Mouse (Mus musculus) c-Kit-positive CD71-positive TER-119-positive erythroid progenitor cells, embryonic 14.5 days (primary cell): ENCODE data around the gene Nsun2.

Experiments
- DNase-seq: peaks from one replicate; pipeline ENCODE4 v3.0.0-alpha.2; 2013; ENCODE audit warnings: low spot score

Gene Nsun2

GRCm38 (mm10) chr13:69524158-69524530 lies 9.4 kb upstream of the Nsun2 start:
- no peak for DNase-seq

GRCm38 (mm10) chr13:69525867-69526266 lies 7.7 kb upstream of the Nsun2 start:
- no peak for DNase-seq

GRCm38 (mm10) chr13:69528531-69528930 lies 5.0 kb upstream of the Nsun2 start:
- DNase-seq = no peak

DNA sequence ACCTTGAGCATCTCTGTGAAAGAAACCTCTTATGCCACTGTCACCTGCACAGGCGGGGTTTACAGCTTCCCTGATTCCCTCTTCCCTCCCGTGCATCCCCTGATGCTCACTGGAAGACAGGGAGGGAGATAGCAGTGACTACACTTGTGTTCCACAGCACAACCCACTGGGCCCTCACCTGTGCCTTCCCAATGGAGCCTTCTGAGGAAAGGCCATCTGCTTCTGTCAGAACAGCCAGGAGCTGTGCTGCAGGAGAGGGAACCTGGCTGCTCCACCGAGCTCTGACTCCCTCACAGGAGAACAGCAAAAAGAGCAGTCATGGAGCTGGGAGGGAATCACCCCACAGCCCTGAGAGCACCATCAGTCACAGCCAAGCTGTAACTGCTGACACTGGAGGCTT lies 3.4 kb upstream of the Nsun2 start:
- no peak for DNase-seq

GRCm38 (mm10) chr13:69530951-69531350 lies 2.6 kb upstream of the Nsun2 start:
- no peak for DNase-seq

GRCm38 (mm10) chr13:69531431-69531830 lies 2.1 kb upstream of the Nsun2 start:
- DNase-seq = no peak

- no peak for DNase-seq
Measured at GRCm38 (mm10) chr13:69532101-69532892, 1.2 kb upstream of the Nsun2 start.

- DNase-seq = no peak
Measured at GRCm38 (mm10) chr13:69532893-69533404, 597 bp upstream of the Nsun2 start.

GRCm38 (mm10) chr13:69534334-69534653 lies 748 bp downstream of the Nsun2 start, which contains the start of gene Tent4a:
Tent4a (minus strand) TSS chr13:69534617.
- DNase-seq = no peak

DNA sequence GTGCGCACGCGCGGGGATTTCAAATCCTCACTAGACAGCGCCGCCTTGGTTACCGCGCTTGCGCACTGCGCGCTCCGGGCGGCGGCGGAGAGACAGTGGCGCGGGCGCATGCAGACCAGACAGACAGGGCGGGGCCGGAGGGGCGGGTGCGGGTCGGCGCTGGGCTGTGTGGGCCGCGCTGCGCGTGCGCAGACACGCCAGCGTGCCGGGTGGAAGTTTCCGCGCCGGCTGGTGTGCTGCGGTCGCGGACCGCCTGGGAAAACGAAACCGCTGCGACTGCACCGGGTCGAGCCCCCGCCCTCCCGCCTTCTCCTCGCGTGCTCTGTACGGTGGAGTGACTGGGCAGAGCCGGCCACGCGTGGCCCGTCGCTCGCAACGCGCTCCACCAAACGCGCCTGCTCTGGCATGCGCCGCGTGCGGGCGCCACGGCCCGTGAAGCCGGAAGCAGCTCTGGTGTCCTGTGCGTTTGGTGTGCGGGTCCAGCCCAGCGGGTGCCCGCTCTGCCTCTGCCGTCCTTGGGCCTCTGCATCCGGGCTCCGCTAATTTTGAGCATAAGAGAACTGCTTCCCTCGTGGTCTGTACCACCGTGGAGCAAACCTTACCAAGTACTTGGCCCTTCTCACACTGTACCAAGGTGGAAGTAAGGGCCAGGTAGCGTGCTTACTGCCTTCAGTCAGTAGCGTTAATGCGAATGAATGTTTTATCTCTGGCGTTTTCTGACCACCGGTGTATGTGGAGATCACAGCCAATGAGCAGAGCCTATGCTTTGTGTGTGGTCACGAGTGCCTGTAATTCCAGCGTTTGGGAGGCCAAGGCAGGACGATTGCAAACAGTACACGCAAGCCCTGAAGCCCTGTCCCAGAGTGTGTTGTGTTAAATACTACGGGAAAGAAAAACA lies 1.4 kb downstream of the Nsun2 start:
- DNase-seq = peak; percentile 95

DNA sequence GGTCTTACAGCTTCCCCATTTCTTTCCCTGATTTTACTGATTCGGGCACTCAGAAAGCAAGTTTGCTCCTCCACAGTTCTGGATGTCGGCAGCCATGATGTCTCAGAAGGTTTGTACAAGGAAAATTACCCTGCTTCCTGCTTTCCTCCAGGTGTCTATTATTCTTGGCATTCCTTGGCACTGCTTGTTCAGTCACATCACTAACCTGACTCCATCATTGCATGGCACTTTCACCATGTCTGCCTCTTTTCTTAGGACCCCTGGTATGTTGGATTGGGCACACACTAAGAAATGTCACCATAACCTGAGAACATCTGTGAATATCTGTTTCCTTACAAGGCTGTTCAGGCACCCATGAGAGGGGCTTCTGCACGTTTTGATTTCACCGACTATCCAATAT lies 2.5 kb downstream of the Nsun2 start:
- DNase-seq = no peak

DNA sequence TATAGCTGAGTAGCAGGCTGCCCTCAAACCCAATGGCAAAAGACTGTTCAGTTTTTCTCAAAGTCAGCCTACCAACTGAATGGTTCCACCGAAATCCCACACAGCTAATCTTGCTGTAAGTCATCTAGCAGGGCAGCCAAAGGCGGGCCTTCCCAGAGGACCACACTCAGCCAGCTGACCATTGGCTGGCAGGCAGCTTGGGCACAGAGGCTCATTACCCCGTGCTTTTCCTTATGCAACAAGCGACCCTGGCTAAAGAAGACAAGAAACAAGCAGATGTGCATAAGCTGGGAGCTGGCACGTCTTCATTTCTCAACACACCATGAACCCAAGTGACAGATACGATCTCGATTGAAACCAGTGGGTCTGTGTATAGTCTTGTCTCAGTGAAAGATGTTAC lies 3.8 kb downstream of the Nsun2 start:
- no peak for DNase-seq

DNA sequence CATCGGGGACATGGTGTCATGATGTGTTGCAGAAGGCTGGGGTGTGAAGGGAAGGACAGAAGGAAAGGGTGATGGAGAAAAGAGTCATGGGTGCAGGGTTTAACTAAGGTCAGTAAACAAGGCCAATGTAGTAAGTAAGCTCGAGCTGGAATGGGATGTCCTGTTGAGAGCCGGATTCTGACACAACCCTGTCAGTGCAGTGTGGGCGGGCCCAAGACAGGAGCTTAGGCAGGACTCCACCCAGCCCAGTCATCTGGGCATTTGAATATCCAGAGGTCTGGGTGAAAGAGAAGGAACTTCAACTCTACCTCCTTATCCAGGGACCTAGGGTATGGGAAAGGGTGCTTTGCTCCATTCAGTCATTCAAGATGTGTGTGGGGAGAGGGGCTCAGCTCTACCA lies 4.8 kb downstream of the Nsun2 start:
- no peak for DNase-seq

GRCm38 (mm10) chr13:69541209-69541608 lies 7.7 kb downstream of the Nsun2 start:
- DNase-seq = no peak

- no peak for DNase-seq
Measured at GRCm38 (mm10) chr13:69541776-69542175, 8.2 kb downstream of the Nsun2 start.

DNA sequence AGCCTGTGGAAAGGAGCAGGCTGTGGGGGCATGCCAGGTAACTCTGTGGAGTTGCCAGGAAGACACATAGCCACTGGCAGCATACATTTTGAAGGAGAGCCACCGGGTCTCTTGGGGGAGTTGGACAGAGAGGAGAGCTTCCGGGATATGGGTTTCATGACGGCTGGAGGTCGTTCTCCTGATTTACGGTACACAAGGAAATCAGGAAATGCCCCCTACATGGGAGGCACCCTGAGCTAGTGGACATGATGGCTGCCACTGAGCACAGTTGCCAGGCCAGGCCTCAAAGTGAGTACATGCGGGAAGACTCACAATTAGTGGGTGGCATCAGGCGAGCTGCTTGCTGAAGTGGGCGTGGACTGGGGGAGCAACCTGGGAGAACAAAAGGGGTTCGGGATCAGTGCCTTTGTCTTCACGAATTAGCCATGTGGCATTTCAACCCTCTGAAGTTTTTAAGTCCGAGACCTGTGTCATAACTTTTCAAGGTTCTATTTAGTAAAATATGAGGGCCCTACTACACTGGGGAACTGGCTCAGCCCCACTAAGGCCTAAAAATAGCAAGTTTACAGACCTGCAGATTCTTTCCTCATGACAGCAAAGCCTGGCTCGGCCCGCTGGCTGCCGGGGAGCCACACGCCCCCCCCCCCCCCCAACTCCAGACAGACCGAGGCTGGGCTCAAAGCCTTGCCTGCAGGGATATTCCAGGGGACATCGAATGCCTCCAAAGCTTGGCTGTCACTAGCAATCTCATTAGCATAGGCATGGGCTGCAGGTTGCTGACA lies 9.2 kb downstream of the Nsun2 start:
- DNase-seq = no peak

- no peak for DNase-seq
Measured at GRCm38 (mm10) chr13:69543595-69543994, 10.0 kb downstream of the Nsun2 start.

DNA sequence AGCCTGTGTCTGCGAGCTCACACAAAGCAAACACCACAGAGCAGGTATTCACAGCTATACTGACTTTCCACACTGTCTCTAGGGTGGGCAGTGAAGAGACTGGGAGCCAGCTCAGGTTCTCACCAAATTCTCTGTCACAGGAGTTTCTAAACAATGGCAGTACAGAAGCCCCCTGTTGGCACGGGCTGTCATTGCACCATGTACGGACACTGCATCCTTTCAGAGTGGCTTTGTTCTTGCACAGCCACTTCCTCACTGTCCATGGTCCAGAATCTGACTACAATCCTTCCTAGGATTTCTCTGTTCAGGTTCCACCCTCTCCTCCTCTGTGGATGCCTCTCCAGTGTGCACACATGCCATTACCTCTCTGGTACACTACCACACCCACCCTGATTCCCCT lies 11.5 kb downstream of the Nsun2 start:
- DNase-seq = no peak

GRCm38 (mm10) chr13:69547488-69548180 lies 14.1 kb downstream of the Nsun2 start:
- no peak for DNase-seq

GRCm38 (mm10) chr13:69549980-69550379 lies 16.4 kb downstream of the Nsun2 start:
- DNase-seq = no peak

DNA sequence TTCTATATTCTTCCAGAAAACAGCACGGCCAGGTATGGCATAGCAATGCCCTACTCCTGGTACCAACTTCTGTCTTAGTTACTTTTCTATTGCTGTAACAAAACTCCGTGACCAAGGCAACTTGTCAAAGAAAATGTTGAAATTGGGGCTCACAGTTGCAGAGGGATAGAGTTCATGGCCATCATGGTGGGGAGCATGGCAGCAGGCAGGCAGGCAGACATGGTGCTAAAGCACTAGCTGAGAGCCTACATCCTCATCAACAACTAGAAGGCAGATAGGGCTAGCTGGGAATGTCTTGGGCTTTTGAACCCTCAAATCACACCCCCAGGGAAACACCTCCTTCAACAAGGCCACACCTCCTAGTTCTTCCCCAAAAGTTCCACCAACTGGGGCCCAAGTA lies 17.3 kb downstream of the Nsun2 start:
- no peak for DNase-seq

DNA sequence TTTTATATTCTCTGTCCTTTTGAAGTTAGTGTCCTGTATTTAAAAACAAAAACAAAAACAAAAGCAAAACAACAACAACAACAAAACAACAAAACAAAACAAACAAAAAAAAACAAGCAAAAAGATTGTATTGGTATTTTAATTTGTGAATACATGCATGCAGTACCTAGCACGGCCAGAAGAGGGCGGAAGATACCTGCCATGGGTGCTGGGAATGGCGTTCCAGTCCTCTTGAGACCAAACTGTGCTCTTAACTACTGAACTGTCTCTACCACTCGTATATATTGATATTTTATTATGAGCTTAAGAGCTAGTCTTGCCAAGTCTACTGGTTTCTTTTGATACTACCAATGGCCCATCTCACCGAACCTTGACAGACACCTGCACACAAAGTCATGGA lies 19.5 kb downstream of the Nsun2 start:
- DNase-seq = no peak
